Mouse (Mus musculus): Measurements from ENCODE around the gene Gse1.
A peak's percentile ranks its signal among the peaks of the same experiment; 100 is the strongest.

Gene Gse1

GRCm38 (mm10) chr8:120227891-120228591 lies at the start of gene Gse1:
TSS of gene Gse1 (plus strand) at chr8:120228456.
- peak; percentile 23 to 36 for DNase-seq

GRCm38 (mm10) chr8:120179027-120179431 lies 49.2 kb upstream of the Gse1 start:
- peak; percentile 79 to 86 for DNase-seq

GRCm38 (mm10) chr8:120180445-120180970 lies 47.7 kb upstream of the Gse1 start:
- DNase-seq = no peak

- no peak for DNase-seq
These were observed 47.0 kb upstream of the Gse1 start for GRCm38 (mm10) chr8:120181274-120181673.

- no peak for DNase-seq
These were observed 46.3 kb upstream of the Gse1 start for GRCm38 (mm10) chr8:120181861-120182414.

GRCm38 (mm10) chr8:120184366-120184765 lies 43.9 kb upstream of the Gse1 start:
- no peak for DNase-seq

GRCm38 (mm10) chr8:120184850-120185792 lies 43.1 kb upstream of the Gse1 start:
- DNase-seq = no peak

- DNase-seq = no peak
These were observed 41.8 kb upstream of the Gse1 start for GRCm38 (mm10) chr8:120186454-120186853.

GRCm38 (mm10) chr8:120188510-120188909 lies 39.7 kb upstream of the Gse1 start:
- DNase-seq = no peak

- no peak for DNase-seq
These were observed 38.8 kb upstream of the Gse1 start for GRCm38 (mm10) chr8:120189440-120189839.

GRCm38 (mm10) chr8:120190107-120190809 lies 38.0 kb upstream of the Gse1 start:
- DNase-seq = no peak

GRCm38 (mm10) chr8:120190810-120191413 lies 37.3 kb upstream of the Gse1 start:
- DNase-seq = no peak

- no peak for DNase-seq
These were observed 36.6 kb upstream of the Gse1 start for GRCm38 (mm10) chr8:120191633-120192032.

GRCm38 (mm10) chr8:120192118-120192517 lies 36.1 kb upstream of the Gse1 start:
- no peak for DNase-seq

- DNase-seq = peak; percentile 27 to 30
These were observed 26.9 kb upstream of the Gse1 start for GRCm38 (mm10) chr8:120201351-120201750.

- no peak for DNase-seq
These were observed 25.7 kb upstream of the Gse1 start for GRCm38 (mm10) chr8:120202546-120202945.

- no peak for DNase-seq
These were observed 23.4 kb upstream of the Gse1 start for GRCm38 (mm10) chr8:120204736-120205360.

- DNase-seq = no peak
These were observed 22.3 kb upstream of the Gse1 start for GRCm38 (mm10) chr8:120205916-120206315.

GRCm38 (mm10) chr8:120207364-120207763 lies 20.9 kb upstream of the Gse1 start:
- no peak for DNase-seq

GRCm38 (mm10) chr8:120208113-120208512 lies 20.1 kb upstream of the Gse1 start:
- no peak for DNase-seq

- no peak for DNase-seq
These were observed 16.9 kb upstream of the Gse1 start for GRCm38 (mm10) chr8:120211345-120211744.

- DNase-seq = no peak
These were observed 15.7 kb upstream of the Gse1 start for GRCm38 (mm10) chr8:120212596-120212995.

Measured in thymus, postnatal 36 days (tissue).